Mouse (Mus musculus): Measurements from ENCODE around the gene Rps29.

- no peak for TF ChIP-seq MAX (IDR thresholded peaks at IDR 0.05; ENCODE audit: low read depth)
- no peak for TF ChIP-seq USF1 (IDR thresholded peaks at IDR 0.05; ENCODE audit: low read depth)
- no peak for TF ChIP-seq POLR2A (IDR thresholded peaks at IDR 0.05; ENCODE audit: insufficient read length, low read depth)
- TF ChIP-seq SRF (IDR thresholded peaks at IDR 0.05; ENCODE audit: control insufficient read depth, insufficient read length, low read depth) = no peak
- no peak for TF ChIP-seq E2F4 (IDR thresholded peaks at IDR 0.05; ENCODE audit: insufficient read depth)
- no peak for TF ChIP-seq MYOD1 (IDR thresholded peaks at IDR 0.05; ENCODE audit: control insufficient read depth in 1 of 3, insufficient read length in 2 of 3, low read depth in 2 of 3)
- no peak for TF ChIP-seq REST (IDR thresholded peaks at IDR 0.05; ENCODE audit: insufficient read depth, insufficient read length)
Measured at GRCm38 (mm10) chr12:69179371-69179770, 20.4 kb upstream of the Rps29 start.

Measured in myocyte (in vitro differentiated cells).